Mouse (Mus musculus) left cerebral cortex, postnatal 10 days (tissue): ENCODE data around the gene Tab3. TPM values are rescaled to one million over a fixed set of nuclear protein-coding genes. Genes with fewer than 3 reads are reported as not detected.

ENCODE experiments used
- DNase-seq, 2 experiments: peaks; one replicate each; pipeline ENCODE4 v3.0.0; 2021 to 2022; ENCODE audit warnings: low spot score in 2 of 2, mixed read lengths in 1 of 2; ENCODE audit errors: extremely low spot score in 1 of 2
- intact Hi-C: fragments of 180-260 bp; cut with DNase I; formaldehyde crosslinking; loops from one replicate; pipeline ENCODE4 v1.15.1; 2025
- microRNA-seq: library from miRNA; unstranded; fragments of <30 nt; microRNA quantifications from one replicate; pipeline ENCODE4 v1.2.0, GENCODE M21; 2022
- total RNA-seq, 2 experiments: library from RNA; stranded (reverse); gene quantifications; 2 replicates each; pipeline ENCODE4 v1.2.3; 2021

The Tab3 gene
- total RNA-seq, result 10 to 100 TPM; 16.1 to 20.1 TPM

DNA sequence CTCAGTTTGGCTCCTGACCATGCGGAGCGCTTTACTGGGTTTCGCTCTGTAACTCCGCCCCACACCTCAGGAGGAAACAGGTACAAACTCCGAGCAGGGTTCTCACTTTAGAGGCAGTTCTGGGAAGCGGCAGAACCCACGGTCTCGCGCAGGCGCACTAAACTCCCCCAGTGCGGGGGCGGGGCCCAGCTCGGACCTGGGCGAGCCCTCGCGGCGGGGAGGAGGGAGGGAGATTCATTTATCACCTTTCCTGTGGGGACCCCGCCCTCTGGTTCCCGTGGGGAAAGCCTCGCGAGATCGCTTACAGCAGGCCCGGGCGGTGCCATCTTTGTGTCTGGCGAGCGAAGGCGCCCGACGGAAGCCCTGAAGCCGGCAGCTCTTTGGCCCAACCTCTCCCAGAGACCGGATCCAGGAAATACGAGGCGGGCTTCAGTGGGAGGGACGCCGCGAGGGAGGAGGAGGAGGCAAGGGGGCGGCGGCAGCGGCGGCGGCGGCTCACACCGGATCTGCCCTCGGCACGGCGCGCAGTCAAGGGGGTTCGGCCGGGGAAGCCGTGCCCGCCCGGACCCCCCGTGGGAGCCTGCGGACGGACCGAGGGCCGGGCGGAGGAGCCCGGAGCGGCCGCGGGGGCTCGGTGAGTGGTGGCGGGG lies at the start of gene Tab3:
TSS of gene Tab3 (plus strand) at position 491 of the 650 bp plus-strand sequence.
- DNase-seq, result peak; percentile 90 to 95
- intact Hi-C loops, result no loop called here

DNA sequence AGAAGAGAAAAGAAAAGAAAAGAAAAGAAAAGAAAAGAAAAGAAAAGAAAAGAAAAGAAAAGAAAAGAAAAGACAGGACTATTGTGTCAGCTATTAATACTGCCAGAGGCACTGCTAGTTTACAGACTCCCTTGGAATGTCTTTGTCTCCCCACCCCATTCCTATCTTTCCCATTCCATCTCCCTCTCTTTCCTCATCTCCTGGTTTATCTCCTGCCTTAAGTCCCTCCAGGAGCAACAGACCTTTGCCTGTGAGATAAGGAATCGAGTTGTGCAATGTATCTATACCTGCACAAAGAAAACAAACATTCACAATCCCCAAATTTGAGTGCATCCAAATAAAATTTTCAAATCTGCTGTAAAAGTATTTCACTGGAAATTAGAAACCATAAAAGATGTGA lies 48.3 kb upstream of the Tab3 start:
- no peak for DNase-seq
- intact Hi-C loops, result no loop called here

DNA sequence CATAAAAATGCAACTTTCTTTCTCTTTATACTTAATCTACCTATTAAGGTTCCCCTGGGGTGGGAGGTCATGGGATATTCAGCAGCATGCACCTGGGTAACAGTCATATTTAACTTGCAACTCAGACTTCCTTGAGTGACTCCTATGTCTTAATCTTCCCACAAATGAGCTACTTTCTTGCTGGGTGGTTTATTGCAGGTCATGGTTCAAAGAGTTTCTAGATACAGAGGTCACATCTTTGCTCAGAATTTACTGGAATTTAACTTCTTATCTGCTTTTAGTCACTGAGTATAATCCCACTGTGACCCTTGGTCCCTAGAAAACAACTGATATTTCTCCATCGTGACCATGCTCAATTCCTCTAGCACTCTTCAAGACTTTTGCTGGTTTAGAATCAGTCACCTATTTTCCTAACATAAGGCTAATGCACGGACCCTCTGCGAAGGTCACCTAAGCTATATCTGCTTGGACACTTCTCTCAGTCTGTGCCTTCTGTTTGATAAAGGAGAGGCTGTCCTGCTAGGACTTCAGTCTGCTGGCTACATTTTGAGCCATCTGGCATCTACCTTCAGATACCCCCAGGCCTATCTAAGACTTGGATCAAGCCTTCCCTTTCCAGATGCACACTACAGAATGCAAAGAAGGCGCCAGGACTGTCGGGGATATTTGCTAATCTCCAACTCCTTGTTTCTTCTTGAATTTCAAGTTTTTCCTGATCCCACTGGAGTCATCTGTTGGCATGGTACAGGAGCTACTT lies 47.4 kb upstream of the Tab3 start:
- no peak for DNase-seq

DNA sequence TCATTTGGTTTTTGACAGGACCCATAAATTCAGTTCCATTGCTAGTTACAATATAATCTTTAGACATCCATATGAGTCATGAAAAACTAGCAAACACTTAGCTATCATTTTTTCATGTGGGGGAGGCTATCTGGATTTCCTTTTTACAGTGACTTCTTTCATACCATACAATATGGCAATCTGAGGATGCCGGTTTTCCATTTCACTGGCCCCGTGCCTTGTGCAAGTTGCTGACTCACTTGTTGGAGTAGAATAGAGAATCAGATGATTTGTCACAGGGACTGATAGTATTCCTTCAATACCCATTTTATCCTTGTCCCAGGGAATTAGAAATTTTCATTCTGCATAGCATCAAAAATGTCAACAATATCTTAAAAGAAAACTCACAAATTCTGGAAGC lies 14.9 kb upstream of the Tab3 start:
- intact Hi-C loops, result no loop called here
- DNase-seq, result no peak

More for the DNA sequence above, 47.4 kb upstream of the Tab3 start:
- intact Hi-C loops, result no loop called here

DNA sequence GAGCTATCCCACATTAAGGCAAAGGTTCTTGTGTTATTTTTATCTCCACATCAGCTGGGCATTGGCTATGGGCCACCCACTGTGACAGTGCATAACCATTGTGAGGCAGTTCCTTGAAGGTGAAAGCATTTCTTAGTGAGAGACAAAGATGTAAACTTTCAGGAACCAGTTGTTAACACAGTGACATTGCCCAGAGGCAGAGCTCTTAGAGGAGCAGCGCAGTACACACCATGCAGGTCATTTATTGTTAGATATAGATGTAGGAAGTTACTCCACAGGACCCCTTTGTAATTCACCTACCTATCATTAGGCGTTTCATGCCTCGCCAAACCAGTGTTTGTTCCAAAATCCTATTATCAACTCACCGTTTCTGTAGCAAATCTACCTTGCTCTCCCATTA lies 7.6 kb upstream of the Tab3 start:
- DNase-seq, result no peak
- intact Hi-C loops, result no loop called here

DNA sequence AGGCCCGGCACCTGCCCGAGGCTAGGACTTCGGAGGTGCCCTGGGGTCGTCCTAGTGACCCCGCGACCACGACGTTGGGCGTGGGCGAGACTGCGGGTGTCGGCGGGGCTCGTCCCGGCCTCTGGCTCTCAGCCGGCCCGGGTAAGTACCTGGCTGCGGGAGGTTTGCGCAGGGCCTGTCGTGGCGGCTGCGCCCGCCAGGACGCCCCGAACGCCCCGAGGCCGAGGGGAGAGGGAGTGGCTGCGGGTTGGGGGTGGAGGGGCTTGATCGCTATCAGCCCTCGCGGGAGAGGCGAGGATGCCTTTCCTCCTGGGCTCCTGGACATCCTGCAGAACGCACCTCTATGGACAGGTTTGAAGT lies 340 bp downstream of the Tab3 start:
- intact Hi-C loops, result no loop called here
- DNase-seq, result peak in 1 of 2 experiments; percentile 27

DNA sequence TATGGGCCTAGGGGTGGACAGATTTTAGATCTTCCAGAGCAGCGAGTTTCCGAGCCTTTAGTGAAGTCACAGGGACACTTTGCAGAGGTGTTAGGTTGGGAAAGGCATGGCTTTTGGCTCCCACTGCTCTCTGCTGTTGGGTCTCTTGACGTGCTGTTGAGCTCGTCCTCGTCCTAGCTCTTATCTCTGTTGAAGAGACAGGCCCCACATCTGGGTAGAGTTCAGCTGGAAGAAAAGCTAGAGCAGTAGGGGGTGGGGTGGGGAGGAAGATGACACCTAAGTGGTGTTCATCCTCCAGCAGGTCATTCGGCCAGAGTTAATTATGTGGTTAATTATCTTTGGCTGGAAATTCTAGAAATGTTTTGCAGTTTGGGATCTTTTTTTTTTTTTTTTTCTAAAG lies 2.5 kb downstream of the Tab3 start:
- intact Hi-C loops, result no loop called here
- DNase-seq, result no peak

DNA sequence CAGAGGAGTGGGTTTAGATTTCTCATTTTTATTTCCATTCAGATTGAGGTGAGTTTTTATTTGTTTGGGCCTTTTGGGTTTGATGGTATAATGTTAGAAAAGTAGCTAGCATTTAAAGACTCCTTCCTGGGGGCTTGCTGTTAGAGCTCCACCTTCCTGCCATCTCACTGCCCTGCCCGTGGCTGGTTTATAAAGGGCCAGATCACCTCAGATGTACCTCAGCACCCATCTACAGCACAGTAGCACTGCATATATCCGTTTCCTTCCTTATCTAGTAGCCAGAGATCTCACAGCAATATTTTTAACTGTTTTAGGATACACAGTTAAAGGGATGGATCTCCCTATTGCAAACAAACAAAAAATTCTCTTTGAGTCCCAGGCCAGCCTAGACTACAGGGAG lies 6.9 kb downstream of the Tab3 start:
- no peak for DNase-seq
- intact Hi-C loops, result no loop called here

DNA sequence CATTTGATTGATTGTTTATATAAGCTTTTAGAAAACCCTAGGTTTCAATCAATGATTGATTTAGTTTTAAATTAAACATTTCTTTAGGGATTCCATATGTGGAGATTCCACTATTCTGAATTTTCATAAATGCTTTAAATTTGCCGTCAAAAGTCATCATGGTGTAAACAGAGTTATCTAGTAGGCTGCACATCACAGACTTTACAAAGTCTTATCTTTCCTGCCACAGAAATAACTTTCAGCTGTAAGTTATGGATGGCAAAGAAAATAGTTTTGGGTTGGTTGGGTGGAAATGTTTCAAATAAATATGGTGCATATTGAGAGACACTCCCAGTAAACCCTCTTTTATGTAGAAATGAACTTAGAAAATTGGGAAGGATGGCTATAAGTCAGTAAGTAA lies 8.7 kb downstream of the Tab3 start:
- intact Hi-C loops, result no loop called here
- no peak for DNase-seq

DNA sequence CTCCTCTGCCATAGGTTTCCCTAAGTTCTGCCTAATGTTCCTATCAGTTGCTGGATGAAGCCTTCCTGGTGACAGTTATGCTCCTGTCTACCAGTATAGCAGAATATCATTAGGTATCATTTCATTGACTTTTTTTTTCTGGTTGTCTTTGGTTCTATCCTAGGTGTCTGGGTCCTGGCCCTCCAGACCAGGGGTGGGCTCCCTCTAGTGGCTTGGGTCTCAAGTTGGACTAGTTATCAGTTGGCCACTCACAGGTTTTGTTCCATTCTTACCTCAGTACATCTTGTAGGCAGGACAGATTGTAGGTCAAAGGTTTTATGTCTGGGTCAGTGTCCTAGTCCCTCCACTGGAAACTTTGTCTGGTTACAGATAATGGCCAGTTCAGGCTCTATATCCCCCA lies 11.8 kb downstream of the Tab3 start:
- no peak for DNase-seq
- intact Hi-C loops, result no loop called here

DNA sequence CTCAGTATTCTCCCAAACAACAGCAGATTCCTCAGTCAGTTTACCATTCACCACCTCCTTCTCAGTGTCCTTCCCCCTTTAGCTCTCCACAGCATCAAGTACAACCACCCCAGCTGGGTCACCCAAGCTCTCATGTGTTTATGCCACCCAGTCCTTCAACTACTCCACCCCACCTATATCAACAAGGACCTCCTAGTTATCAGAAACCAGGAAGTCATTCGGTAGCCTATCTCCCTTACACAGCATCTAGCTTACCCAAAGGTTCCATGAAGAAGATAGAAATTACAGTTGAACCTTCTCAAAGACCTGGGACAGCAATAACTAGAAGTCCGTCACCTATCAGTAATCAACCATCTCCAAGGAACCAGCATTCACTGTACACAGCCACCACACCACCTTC lies 40.9 kb downstream of the Tab3 start:
- intact Hi-C loops, result no loop called here
- no peak for DNase-seq

DNA sequence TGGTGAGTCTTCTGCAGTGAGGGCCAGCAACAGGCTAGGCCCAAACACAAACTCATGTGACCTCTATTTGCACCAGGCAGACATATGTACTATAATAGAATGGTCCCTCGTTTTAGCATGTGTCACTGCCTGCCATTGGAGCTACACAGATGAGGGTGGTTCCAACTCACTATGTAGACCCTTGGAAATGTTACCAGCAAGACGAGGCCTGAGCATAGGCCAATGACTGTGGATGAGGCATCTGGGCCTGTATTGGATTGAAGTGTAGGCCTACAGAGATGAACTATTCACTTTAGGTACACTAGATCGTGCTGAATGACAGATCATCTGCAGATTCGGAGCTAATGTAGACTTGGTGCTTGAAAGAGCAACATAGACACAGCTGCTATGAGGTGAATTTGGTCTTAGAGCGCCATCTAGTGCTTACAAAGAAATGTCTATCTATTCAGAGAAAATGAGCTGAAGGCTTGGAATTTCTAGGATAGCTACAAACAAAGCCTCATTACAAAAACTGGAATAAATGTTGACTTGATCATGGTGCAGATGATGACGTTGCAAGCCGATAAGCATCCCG lies 72.5 kb downstream of the Tab3 start:
- intact Hi-C loops, result loop anchor here (5.0 kb wide), 1 partner anchor 149 kb away; no protein-coding TSS in a partner anchor
- DNase-seq, result peak in 1 of 2 experiments; percentile 28

DNA sequence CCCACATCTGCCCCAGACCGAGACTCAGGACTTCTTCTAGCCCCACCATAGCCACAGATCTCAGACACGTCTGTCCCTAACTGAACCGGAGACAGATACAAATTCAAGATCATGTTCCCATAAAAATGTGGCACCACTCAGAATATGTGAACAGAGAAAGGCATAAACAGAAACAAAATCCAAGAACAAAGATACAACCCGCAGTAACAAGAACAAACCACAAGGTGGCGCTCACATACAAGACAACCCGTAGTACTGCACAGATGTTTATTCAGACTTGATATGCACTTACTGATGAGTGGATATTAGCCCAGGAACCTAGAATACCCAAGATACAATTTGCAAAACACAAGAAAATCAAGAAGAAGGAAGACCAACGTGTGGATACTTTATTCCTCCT lies 103.0 kb downstream of the Tab3 start:
- intact Hi-C loops, result loop anchor here (2.0 to 5.0 kb wide), 2 partner anchors 200 to 242 kb away; no protein-coding TSS in a partner anchor
- peak in 1 of 2 experiments; percentile 24 for DNase-seq

DNA sequence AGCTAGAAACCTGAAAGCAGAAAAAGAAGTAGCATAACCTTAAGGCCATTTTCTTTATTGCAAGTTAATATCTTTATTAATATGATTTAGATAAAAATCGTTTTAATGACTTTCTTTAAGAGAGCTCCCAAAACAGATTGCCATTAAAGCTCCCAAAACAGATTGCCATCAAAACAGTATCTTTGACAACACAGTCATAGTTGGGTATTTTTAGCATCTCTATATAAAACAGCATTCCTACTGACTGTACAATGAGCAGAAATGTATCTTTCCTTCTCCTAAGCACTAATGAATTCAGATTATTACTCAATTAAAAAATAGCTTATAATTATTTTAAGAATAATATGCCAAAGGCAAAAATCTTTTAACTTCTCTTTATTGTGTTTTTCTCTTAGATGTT lies 108.3 kb downstream of the Tab3 start:
- intact Hi-C loops, result no loop called here
- DNase-seq, result no peak

DNA sequence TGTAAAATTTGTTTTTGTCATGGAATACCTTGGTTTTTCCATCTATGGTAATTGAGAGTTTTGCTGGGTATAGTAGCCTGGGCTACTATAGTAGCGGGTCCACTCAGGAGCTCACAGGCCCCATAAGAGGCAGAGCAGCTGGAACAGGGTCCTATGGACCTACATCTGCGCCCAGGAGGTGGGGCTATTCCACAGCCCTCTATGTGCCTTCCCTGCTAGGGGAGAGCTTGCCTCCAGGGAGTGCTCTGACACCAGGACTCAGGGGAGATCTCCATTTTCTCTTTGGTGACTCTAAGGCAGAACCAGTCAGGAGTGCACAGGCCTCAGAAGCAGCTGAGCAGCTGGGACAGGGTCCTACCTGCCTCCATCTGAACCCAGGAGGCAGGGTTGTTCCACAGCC lies 109.9 kb downstream of the Tab3 start:
- intact Hi-C loops, result no loop called here

More for the DNA sequence above, 109.9 kb downstream of the Tab3 start:
- no peak for DNase-seq

Small RNAs within 50 kb of the gene (microRNA-seq; reads per million reads assigned to microRNA genes)
- gene Gm44378, result not detected

Other genes with a start within 250 kb of the Tab3 start
- gene Gk, start 202.8 kb downstream of the Tab3 start, total RNA-seq, result 10 to 100 TPM; 22.8 to 27.2 TPM